Mouse (Mus musculus): Measurements from ENCODE around the gene Dalrd3.

DNA sequence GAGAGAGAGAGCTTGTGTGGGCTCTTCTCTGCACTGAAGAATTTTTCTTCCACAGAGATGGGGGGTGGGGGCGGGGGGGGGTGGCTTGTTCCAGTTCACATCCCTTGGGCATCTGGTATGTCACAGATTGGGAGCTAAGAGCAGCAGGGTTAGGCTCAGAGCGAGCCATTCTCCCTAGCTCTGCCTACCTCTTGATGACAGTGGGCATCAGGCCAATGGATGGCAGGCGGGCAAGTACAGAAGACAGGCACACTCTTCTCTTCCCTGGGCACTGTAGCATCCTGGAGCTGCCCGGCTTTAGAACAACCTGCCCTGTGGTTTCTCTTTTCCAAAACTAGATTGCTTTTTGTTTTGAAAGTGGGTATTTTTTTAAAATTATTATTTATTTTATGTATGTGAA is 21.8 kb downstream of the Dalrd3 start:
- no peak for TF ChIP-seq POLR2A (IDR thresholded peaks at IDR 0.05; ENCODE audit: insufficient read depth, low read depth, low read length)
- no peak for TF ChIP-seq CTCF (IDR thresholded peaks at IDR 0.05; ENCODE audit: insufficient read depth, low read depth, low read length)
